Mouse (Mus musculus) embryonic stem cell, embryonic (primary cell): ENCODE data around the gene Fam171a2.

ENCODE experiments used
- CTCF ChIA-PET, 4 experiments: fragments of 300-600 bp in 2 of 4; fragments of 350-600 bp in 2 of 4; sonication (Branson Sonifier 250); formaldehyde crosslinking; loops; one replicate each; lab custom pipeline; 2022; ENCODE audit warnings: inconsistent platforms in 2 of 4; lab: Charles Lee
- POLR2A ChIA-PET, 4 experiments: fragments of 300-600 bp in 2 of 4; fragments of 350-600 bp in 2 of 4; sonication (Branson Sonifier 250); formaldehyde crosslinking; loops; one replicate each; lab custom pipeline; 2022; ENCODE audit warnings: antibody characterized with exemption in 4 of 4, inconsistent platforms in 1 of 4; lab: Charles Lee

Gene Fam171a2

GRCm38 (mm10) chr11:102392441-102393237 lies 54.8 kb downstream of the Fam171a2 start:
- POLR2A ChIA-PET: interaction anchor here (0.6 to 35.7 kb wide), 56 partner anchors 9 to 734 kb away, joined by 3 to 1349 read pairs (median 4); partner anchors contain the start of genes Slc25a39 (in 4 of the 4), Ubtf (in 3 of the 4), Grn (in 2 of the 4) and Tmub2 (in 2 of the 4)
- CTCF ChIA-PET: interaction anchor here in 2 of 4 experiments (0.5 to 2.7 kb wide), 11 partner anchors 14 to 108 kb away, joined by 3 to 12 read pairs (median 5); partner anchors contain the start of genes Atxn7l3 (in 2 of the 2), Fam171a2 (in 1 of the 2), Grn (in 1 of the 2) and Slc25a39 (in 1 of the 2)

GRCm38 (mm10) chr11:102389436-102389835 lies 58.0 kb downstream of the Fam171a2 start:
- POLR2A ChIA-PET: interaction anchor here in 3 of 4 experiments (0.6 to 35.7 kb wide), 9 partner anchors 10 to 781 kb away, joined by 3 to 1349 read pairs (median 5); partner anchors contain the start of genes Slc25a39 (in 2 of the 3), Tmub2 (in 1 of the 3) and Ubtf (in 1 of the 3)
- CTCF ChIA-PET: interaction anchor here in 2 of 4 experiments (0.6 to 0.8 kb wide), 3 partner anchors 12 to 288 kb away, joined by 3 to 6 read pairs (median 4); no protein-coding TSS in a partner anchor
